Mouse (Mus musculus): ENCODE measurements around the gene Phf20. TPM values are rescaled to one million over a fixed set of nuclear protein-coding genes. Genes with fewer than 3 reads are reported as not detected.

The Phf20 gene
- total RNA-seq, 1 experiment, result 44.1 TPM

GRCm38 (mm10) chr2:156340078-156340477 is 143.8 kb downstream of the Phf20 start:
- Histone ChIP-seq H3K4me3 (ENCODE audit: insufficient read depth in 1 of 2, low read depth in 1 of 2, low read length in 2 of 2, poor library complexity in 1 of 2, severe bottlenecking in 1 of 2) (no peak overlapping the region), H3K9ac (ENCODE audit: insufficient read depth, low read depth, low read length, poor library complexity, severe bottlenecking) (no peak overlapping the region), H3K9me3 (ENCODE audit: control insufficient read depth, insufficient read depth, low read depth, low read length) (no peaks in the 10 kb centered on the region), H3K27ac (ENCODE audit: insufficient read depth, low read depth, low read length, poor library complexity, severe bottlenecking) (no peak overlapping the region), H3K4me1 (ENCODE audit: control insufficient read depth in 2 of 2, insufficient read depth in 2 of 2, low read length in 2 of 2, poor library complexity in 1 of 2) (peaks cover 0 to 4% of the 10 kb centered on the region in 2 experiments; a peak in 2 of 4 replicates), H3K36me3 (ENCODE audit: control insufficient read depth, insufficient read depth, low read length, poor library complexity, severe bottlenecking) (no peaks in the 10 kb centered on the region)
- in situ Hi-C loops (cut with MboI; ENCODE audit: low sequenced_read_pairs in 2 of 2, unreplicated experiment in 2 of 2), result no loop called here
- no peak for DNase-seq (ENCODE audit: low read depth, low spot score)
- TF ChIP-seq CHD2 (IDR thresholded peaks at IDR 0.05; ENCODE audit: low read depth, low read length), result no peak
- TF ChIP-seq ZNF384 (IDR thresholded peaks at IDR 0.05; ENCODE audit: low read depth, low read length), result no peak
- no peak for TF ChIP-seq ZC3H11A (IDR thresholded peaks at IDR 0.05; ENCODE audit: borderline replicate concordance, low read depth, low read length)
- no peak for TF ChIP-seq HCFC1 (IDR thresholded peaks at IDR 0.05; ENCODE audit: borderline replicate concordance, insufficient read depth, low read length)
- TF ChIP-seq MAFK (IDR thresholded peaks at IDR 0.05; ENCODE audit: insufficient read depth, low read depth, low read length), result no peak

GRCm38 (mm10) chr2:156344775-156345532 is 148.7 kb downstream of the Phf20 start:
- Histone ChIP-seq H3K9me3 (ENCODE audit: control insufficient read depth, insufficient read depth, low read depth, low read length) (no peaks in the 10 kb centered on the region), H3K4me3 (ENCODE audit: insufficient read depth in 1 of 2, low read depth in 1 of 2, low read length in 2 of 2, poor library complexity in 1 of 2, severe bottlenecking in 1 of 2) (peak overlapping the region; percentile 25 to 50; a peak in 3 of 4 replicates), H3K9ac (ENCODE audit: insufficient read depth, low read depth, low read length, poor library complexity, severe bottlenecking) (peak overlapping the region; percentile 26; the same call in 1 of the 2 replicates), H3K36me3 (ENCODE audit: control insufficient read depth, insufficient read depth, low read length, poor library complexity, severe bottlenecking) (no peaks in the 10 kb centered on the region), H3K27ac (ENCODE audit: insufficient read depth, low read depth, low read length, poor library complexity, severe bottlenecking) (peak overlapping the region; percentile 58; the same call in 1 of the 2 replicates), H3K4me1 (ENCODE audit: control insufficient read depth in 2 of 2, insufficient read depth in 2 of 2, low read length in 2 of 2, poor library complexity in 1 of 2) (peaks cover 0 to 4% of the 10 kb centered on the region in 2 experiments; a peak in 2 of 4 replicates)
- peak; percentile 71 for DNase-seq (ENCODE audit: low read depth, low spot score)
- TF ChIP-seq CHD2 (IDR thresholded peaks at IDR 0.05; ENCODE audit: low read depth, low read length) (no peak), HCFC1 (IDR thresholded peaks at IDR 0.05; ENCODE audit: borderline replicate concordance, insufficient read depth, low read length) (no peak), MAFK (IDR thresholded peaks at IDR 0.05; ENCODE audit: insufficient read depth, low read depth, low read length) (0 out of 2 replicates have a peak, but pooled peaks have one; percentile 22), ZNF384 (IDR thresholded peaks at IDR 0.05; ENCODE audit: low read depth, low read length) (no peak), ZC3H11A (IDR thresholded peaks at IDR 0.05; ENCODE audit: borderline replicate concordance, low read depth, low read length) (no peak)
- in situ Hi-C loops (cut with MboI; ENCODE audit: low sequenced_read_pairs in 2 of 2, unreplicated experiment in 2 of 2), result no loop called here

- TF ChIP-seq HCFC1 (IDR thresholded peaks at IDR 0.05; ENCODE audit: borderline replicate concordance, insufficient read depth, low read length) (no peak), ZNF384 (IDR thresholded peaks at IDR 0.05; ENCODE audit: low read depth, low read length) (no peak), MAFK (IDR thresholded peaks at IDR 0.05; ENCODE audit: insufficient read depth, low read depth, low read length) (no peak), ZC3H11A (IDR thresholded peaks at IDR 0.05; ENCODE audit: borderline replicate concordance, low read depth, low read length) (no peak)
- H3K27ac ChIP-seq (ENCODE audit: insufficient read depth, low read depth, low read length, poor library complexity, severe bottlenecking), result no peak overlapping the region
- H3K36me3 ChIP-seq (ENCODE audit: control insufficient read depth, insufficient read depth, low read length, poor library complexity, severe bottlenecking), result no peaks in the 10 kb centered on the region
- H3K4me3 ChIP-seq (ENCODE audit: insufficient read depth in 1 of 2, low read depth in 1 of 2, low read length in 2 of 2, poor library complexity in 1 of 2, severe bottlenecking in 1 of 2), result no peak overlapping the region
- DNase-seq (ENCODE audit: low read depth, low spot score), result no peak
- H3K4me1 ChIP-seq (ENCODE audit: control insufficient read depth in 2 of 2, insufficient read depth in 2 of 2, low read length in 2 of 2, poor library complexity in 1 of 2), result no peaks in the 10 kb centered on the region
- in situ Hi-C loops (cut with MboI; ENCODE audit: low sequenced_read_pairs in 2 of 2, unreplicated experiment in 2 of 2), result no loop called here
- H3K9me3 ChIP-seq (ENCODE audit: control insufficient read depth, insufficient read depth, low read depth, low read length), result no peaks in the 10 kb centered on the region
- no peak overlapping the region for H3K9ac ChIP-seq (ENCODE audit: insufficient read depth, low read depth, low read length, poor library complexity, severe bottlenecking)
Measured at GRCm38 (mm10) chr2:156348812-156349211, 152.5 kb downstream of the Phf20 start.

GRCm38 (mm10) chr2:156349286-156349848 is 153.1 kb downstream of the Phf20 start:
- H3K36me3 ChIP-seq (ENCODE audit: control insufficient read depth, insufficient read depth, low read length, poor library complexity, severe bottlenecking), result no peaks in the 10 kb centered on the region
- in situ Hi-C loops (cut with MboI; ENCODE audit: low sequenced_read_pairs in 2 of 2, unreplicated experiment in 2 of 2), result no loop called here
- DNase-seq (ENCODE audit: low read depth, low spot score), result no peak
- H3K27ac ChIP-seq (ENCODE audit: insufficient read depth, low read depth, low read length, poor library complexity, severe bottlenecking), result no peak overlapping the region
- H3K4me3 ChIP-seq (ENCODE audit: insufficient read depth in 1 of 2, low read depth in 1 of 2, low read length in 2 of 2, poor library complexity in 1 of 2, severe bottlenecking in 1 of 2), result no peak overlapping the region
- no peaks in the 10 kb centered on the region for H3K4me1 ChIP-seq (ENCODE audit: control insufficient read depth in 2 of 2, insufficient read depth in 2 of 2, low read length in 2 of 2, poor library complexity in 1 of 2)
- no peak for TF ChIP-seq MAFK (IDR thresholded peaks at IDR 0.05; ENCODE audit: insufficient read depth, low read depth, low read length)
- TF ChIP-seq ZNF384 (IDR thresholded peaks at IDR 0.05; ENCODE audit: low read depth, low read length), result no peak
- TF ChIP-seq HCFC1 (IDR thresholded peaks at IDR 0.05; ENCODE audit: borderline replicate concordance, insufficient read depth, low read length), result no peak
- TF ChIP-seq ZC3H11A (IDR thresholded peaks at IDR 0.05; ENCODE audit: borderline replicate concordance, low read depth, low read length), result no peak
- no peak for TF ChIP-seq CHD2 (IDR thresholded peaks at IDR 0.05; ENCODE audit: low read depth, low read length)
- H3K9ac ChIP-seq (ENCODE audit: insufficient read depth, low read depth, low read length, poor library complexity, severe bottlenecking), result no peak overlapping the region
- no peaks in the 10 kb centered on the region for H3K9me3 ChIP-seq (ENCODE audit: control insufficient read depth, insufficient read depth, low read depth, low read length)

Data from ES-E14 (cell line).